Mouse (Mus musculus) heart, adult 2 months (tissue): ENCODE data around the gene Lars2.

ENCODE experiments used
- CTCF ChIP-seq: fragments of 200-600 bp; IDR thresholded peaks from 2 replicates; pipeline ENCODE4 v1.8.1; 2022; ENCODE audit warnings: antibody characterized with exemption, mild to moderate bottlenecking, moderate library complexity
- EP300 ChIP-seq: fragments of 200-500 bp; IDR thresholded peaks from 2 replicates; pipeline ENCODE4 v1.6.1; 2011; ENCODE audit warnings: low read depth, low read length, control low read depth; ENCODE audit not compliant: insufficient read depth
- POLR2A ChIP-seq: fragments of 200-500 bp; IDR thresholded peaks from 2 replicates; pipeline ENCODE4 v1.6.1; 2011; ENCODE audit warnings: mild to moderate bottlenecking, low read depth, low read length, control low read depth; ENCODE audit not compliant: insufficient read depth

DNA sequence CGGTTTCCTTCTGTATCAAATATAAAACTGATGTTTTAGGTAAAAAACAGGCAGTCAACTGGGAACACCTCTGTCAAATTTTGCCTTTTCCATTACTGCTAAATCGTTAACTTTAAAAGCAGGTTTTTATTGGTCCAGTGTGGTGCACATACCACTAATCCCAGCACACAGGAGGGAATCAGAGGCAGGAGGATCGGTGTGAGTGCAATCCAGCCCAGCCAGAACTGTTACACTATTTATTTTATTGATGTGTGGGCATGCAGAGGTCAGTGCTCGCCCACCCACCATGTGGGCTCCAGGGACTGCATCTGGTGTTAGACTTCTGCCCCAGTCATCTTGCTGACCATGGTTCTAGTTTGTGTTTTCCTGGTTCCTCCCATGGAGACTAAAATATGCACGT, 15.7 kb downstream of the Lars2 start:
- no peak for TF ChIP-seq EP300
- no peak for TF ChIP-seq POLR2A
- no peak for TF ChIP-seq CTCF
